Mouse (Mus musculus) hindbrain, embryonic 10.5 days (tissue): Measurements from ENCODE around the gene Odc1. TPM values are rescaled to one million over a fixed set of nuclear protein-coding genes. Genes with fewer than 3 reads are reported as not detected.

Experiments used
- polyA plus RNA-seq: library from polyadenylated mRNA; unstranded; fragments of >200 nt; fragmentation: Nextera tagmentation; extraction: Ambion mirVana; gene quantifications from 2 replicates; pipeline ENCODE4 v1.2.1, GENCODE M21; 2016

Gene Odc1
- polyA plus RNA-seq, 1 experiment from 2014 or later: 274 TPM

Other genes starting within 250 kb of the Odc1 start
- 0.72 and 0.73 TPM in 2 replicates for gene Atp6v1c2, start 215.4 kb upstream of the Odc1 start, polyA plus RNA-seq
- gene Nol10, start 196.3 kb upstream of the Odc1 start, polyA plus RNA-seq: 28.8 and 34.5 TPM in 2 replicates
- 35.9 and 39.9 TPM in 2 replicates for gene Hpcal1, start 146.1 kb downstream of the Odc1 start, polyA plus RNA-seq